Mouse (Mus musculus) heart, embryonic 16.5 days (tissue): Measurements from ENCODE around the gene Pnpo. TPM values are rescaled to one million over a fixed set of nuclear protein-coding genes. Genes with fewer than 3 reads are reported as not detected.

Experiments
- ATAC-seq: fragments of 200-750 bp; cut with Nextera tagmentation; replicated peaks from 2 replicates; pipeline ENCODE4 v1.8.0; 2017; ENCODE audit warnings: moderate number of reproducible peaks; ENCODE audit not compliant: insufficient read depth, low FRiP score; ENCODE audit errors: extremely low read depth
- H3K27ac ChIP-seq: fragments of 300-500 bp; sonication (generic); 2 replicates; pipeline ENCODE4 v1.5.1; 2014; ENCODE audit warnings: mild to moderate bottlenecking, low read length, control low read depth, moderate library complexity
- H3K27me3 ChIP-seq: fragments of 300-500 bp; sonication (generic); 2 replicates; pipeline ENCODE4 v1.6.1; 2014; ENCODE audit warnings: low read length, mixed read lengths; ENCODE audit not compliant: control insufficient read depth, insufficient read depth
- H3K36me3 ChIP-seq: fragments of 300-500 bp; sonication (generic); 2 replicates; pipeline ENCODE4 v1.6.1; 2014; ENCODE audit not compliant: control insufficient read depth, insufficient read depth
- H3K4me1 ChIP-seq: fragments of 300-500 bp; sonication (generic); 2 replicates; pipeline ENCODE4 v1.6.1; 2014; ENCODE audit warnings: low read length, mixed read lengths; ENCODE audit not compliant: control insufficient read depth, insufficient read depth
- H3K4me2 ChIP-seq: fragments of 300-500 bp; sonication (generic); 2 replicates; pipeline ENCODE4 v1.6.1; 2014; ENCODE audit warnings: low read depth, mild to moderate bottlenecking, control low read depth, low read length
- H3K4me3 ChIP-seq: fragments of 300-500 bp; sonication (generic); 2 replicates; pipeline ENCODE4 v1.5.1; 2014; ENCODE audit warnings: mild to moderate bottlenecking, control low read depth, low read length
- H3K9ac ChIP-seq: fragments of 300-500 bp; sonication (generic); 2 replicates; pipeline ENCODE4 v1.6.1; 2014; ENCODE audit warnings: low read length, control low read depth
- H3K9me3 ChIP-seq: fragments of 300-500 bp; sonication (generic); replicated peaks from 2 replicates; pipeline ENCODE4 v1.6.1; 2016; ENCODE audit warnings: low read length; ENCODE audit not compliant: control insufficient read depth
- WGBS: fragments of 180-500 bp; shearing (Covaris S2); extraction: QIAGEN DNeasy Blood & Tissue Kit; methylation state at CpG from one replicate; pipeline ENCODE4 v1.1.7; 2014; 5-methylcytosine and 5-hydroxymethylcytosine counted together
- polyA plus RNA-seq: library from polyadenylated mRNA; unstranded; fragments of >200 nt; fragmentation: Nextera tagmentation; extraction: Ambion mirVana; gene quantifications from 2 replicates; pipeline ENCODE4 v1.2.1, GENCODE M21; 2015

The Pnpo gene
- polyA plus RNA-seq, 1 experiment from 2014 or later, result 45.8 TPM

DNA sequence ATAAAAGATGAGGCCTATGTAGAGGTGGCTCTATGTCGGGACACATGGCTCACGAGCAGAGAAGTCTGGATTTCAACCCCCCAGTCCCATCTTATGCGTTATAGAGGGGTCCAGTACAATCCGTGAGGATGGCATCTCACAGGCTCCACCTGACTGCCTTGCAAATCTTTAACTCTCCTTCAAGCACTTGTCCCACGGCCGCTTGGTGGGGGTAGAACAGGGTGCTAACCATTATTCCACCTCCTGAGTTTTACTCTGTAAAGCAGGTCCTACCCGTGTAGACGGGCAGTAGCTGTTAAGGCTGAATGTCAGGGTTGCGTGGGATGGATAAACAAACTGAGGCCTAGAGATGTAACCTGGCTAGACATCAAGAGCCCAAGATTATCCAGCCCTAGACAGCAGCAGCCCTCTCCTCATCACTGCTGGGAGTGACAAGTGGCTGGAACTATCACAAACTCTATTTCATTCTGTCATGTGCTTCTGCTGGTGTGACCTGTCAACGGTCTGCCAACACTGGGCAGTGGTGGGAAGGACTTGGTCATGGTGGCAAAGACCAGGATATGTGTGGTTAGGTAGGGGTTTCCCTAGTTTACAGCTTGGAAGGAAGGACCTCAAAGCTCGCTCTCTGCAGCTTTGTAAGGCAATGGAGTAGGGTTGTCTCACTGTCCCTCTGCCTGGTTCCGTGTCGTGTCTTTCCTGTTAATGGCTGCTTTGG lies 10.1 kb downstream of the Pnpo start:
- 79% methylated on average over 13 of the region's 13 CpGs for WGBS
- no peak for ATAC-seq
- Histone ChIP-seq H3K27ac (no peak overlapping the region), H3K4me3 (no peak overlapping the region), H3K4me1 (peaks cover 6% of the 10 kb centered on the region), H3K9me3 (no peaks in the 10 kb centered on the region), H3K4me2 (no peak overlapping the region), H3K9ac (no peak overlapping the region), H3K36me3 (no peaks in the 10 kb centered on the region), H3K27me3 (peaks cover 2% of the 10 kb centered on the region)

DNA sequence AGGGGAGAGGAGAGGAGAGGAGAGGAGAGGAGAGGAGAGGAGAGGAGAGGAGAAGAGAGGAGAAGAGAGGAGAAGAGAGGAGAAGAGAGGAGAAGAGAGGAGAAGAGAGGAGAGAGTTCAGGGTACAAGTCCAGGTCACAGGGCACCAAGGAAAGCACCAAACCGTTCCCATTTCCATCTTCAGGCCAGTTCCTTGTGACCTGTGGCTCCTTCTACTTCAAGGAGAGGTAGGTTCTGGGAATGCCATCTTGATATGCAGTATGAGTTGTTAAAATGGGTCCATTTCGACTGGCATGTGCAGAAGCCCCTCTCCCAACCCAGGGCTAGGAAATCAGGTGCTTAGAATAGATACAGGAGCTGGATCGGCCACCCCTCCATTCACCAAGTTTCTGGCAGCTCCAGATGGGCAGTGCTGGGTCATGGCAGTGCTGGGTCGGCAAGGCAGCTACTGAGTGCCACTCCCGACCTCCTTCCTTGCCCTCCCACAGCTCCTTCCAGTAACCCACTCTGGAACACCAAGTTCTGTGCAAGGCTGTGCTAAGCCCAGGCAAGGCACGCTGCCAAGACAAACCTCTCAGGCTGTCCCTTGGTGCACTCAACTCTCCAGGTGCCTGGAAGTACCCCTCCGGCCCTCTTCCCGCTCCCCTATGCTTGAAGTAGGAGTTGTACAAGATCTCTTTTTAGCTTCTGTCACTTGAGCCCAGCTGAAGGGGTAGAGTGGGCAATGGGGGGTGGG lies 12.3 kb downstream of the Pnpo start:
- H3K27ac ChIP-seq, result no peak overlapping the region
- H3K9me3 ChIP-seq, result no peaks in the 10 kb centered on the region
- H3K9ac ChIP-seq, result no peak overlapping the region
- H3K27me3 ChIP-seq, result peaks cover 11% of the 10 kb centered on the region
- H3K4me2 ChIP-seq, result no peak overlapping the region
- H3K36me3 ChIP-seq, result no peaks in the 10 kb centered on the region
- ATAC-seq, result no peak
- H3K4me3 ChIP-seq, result no peak overlapping the region
- peaks cover 6% of the 10 kb centered on the region for H3K4me1 ChIP-seq
- WGBS, result 37% methylated on average over 8 of the region's 8 CpGs

DNA sequence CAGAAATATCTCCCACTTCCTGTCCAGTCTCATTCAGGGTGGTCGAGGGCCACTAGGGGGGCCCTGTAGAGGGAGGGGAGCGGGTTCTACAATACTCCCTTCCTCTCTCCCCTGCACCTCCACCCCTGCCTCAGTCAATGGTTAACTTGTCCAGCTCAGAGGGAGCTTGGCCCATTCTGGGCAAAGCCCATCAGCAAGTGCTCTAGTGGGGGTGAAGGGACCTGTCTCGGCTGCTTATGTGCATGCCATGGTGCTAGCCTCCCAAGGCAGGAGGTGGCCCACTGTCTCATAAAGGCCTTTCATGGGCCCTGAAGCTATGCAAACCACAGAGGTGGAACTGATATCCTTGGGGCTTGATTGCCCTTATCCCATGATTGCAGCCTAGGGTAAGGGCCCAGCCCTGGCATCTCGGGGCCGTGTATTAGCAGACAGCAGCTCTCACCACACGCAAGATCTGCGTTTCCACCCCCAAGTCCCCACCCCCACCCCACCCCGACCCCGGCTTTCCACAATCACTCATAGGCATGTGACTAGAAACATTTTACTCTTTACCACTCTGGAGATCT lies 13.9 kb downstream of the Pnpo start:
- H3K27me3 ChIP-seq, result peaks cover 11% of the 10 kb centered on the region
- no peaks in the 10 kb centered on the region for H3K9me3 ChIP-seq
- H3K4me3 ChIP-seq, result no peak overlapping the region
- ATAC-seq, result no peak
- no peaks in the 10 kb centered on the region for H3K36me3 ChIP-seq
- H3K4me2 ChIP-seq, result no peak overlapping the region
- no peak overlapping the region for H3K27ac ChIP-seq
- peaks cover 4% of the 10 kb centered on the region; the same call in 1 of the 2 replicates for H3K4me1 ChIP-seq
- H3K9ac ChIP-seq, result no peak overlapping the region
- WGBS, result 61% methylated on average over 9 of the region's 9 CpGs

DNA sequence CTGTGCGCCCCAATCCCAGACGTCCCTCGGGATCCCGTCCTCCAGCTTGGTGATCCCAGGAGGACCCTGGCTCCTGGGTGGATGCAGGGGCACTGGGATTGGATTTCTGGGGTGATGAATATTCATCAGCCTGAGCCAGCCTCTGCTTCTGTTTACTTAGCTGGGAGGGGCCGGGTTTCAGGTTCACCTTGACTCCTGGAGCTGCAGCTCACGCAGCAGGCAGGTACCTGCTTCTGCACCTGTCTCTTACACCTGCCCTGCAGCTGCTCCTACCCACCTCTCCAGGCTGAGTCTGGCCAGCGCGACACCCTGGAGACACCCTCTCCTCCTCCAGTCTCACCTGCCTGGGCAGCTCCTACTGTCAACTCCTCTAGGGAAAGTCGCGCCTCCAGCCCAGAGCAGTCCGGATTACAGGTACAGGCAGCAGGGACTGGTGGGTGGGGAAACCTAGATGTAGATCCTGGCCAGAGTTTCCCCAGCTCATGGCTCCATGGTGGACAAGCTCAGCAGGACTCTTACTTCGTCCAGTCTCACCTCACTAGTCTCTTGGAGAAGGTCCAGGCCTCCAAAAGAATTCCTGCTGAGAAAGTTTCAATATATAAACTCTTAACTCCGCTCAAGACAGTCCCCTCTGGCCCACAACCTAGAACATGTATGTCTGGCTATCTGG lies 14.6 kb downstream of the Pnpo start:
- H3K27ac ChIP-seq, result no peak overlapping the region

DNA sequence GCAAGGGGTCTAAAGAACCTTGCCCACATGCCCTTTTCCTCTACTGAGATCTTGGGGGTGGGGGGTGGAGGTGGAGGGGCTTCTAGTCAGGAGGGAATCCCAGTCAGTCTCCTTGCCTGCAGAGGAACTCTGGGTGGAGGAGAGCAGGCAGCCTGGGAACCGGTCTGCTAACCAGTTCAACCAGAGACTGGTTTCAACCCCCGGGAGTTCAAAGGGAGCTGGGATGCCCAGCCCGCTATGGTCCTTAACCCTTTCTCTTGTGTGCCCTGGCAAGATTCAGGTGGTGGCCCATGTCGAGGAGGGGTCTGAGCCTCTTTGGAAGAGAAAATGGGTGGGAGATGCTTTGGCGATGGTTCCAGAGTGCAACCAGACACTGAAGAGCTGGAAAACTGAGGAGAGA lies 15.1 kb downstream of the Pnpo start:
- Histone ChIP-seq H3K9me3 (no peaks in the 10 kb centered on the region), H3K4me2 (no peak overlapping the region), H3K9ac (no peak overlapping the region), H3K4me1 (0 out of 2 replicates have a peak, but pooled peaks cover 2% of the 10 kb centered on the region), H3K27ac (no peak overlapping the region), H3K4me3 (no peak overlapping the region), H3K27me3 (peaks cover 11% of the 10 kb centered on the region), H3K36me3 (no peaks in the 10 kb centered on the region)
- 11% methylated on average over 5 of the region's 5 CpGs for whole genome bisulfite sequencing
- no peak for ATAC-seq

More for the DNA sequence above, 14.6 kb downstream of the Pnpo start:
- 0 out of 2 replicates have a peak, but pooled peaks cover 2% of the 10 kb centered on the region for H3K4me1 ChIP-seq
- H3K36me3 ChIP-seq, result no peaks in the 10 kb centered on the region
- H3K27me3 ChIP-seq, result peaks cover 11% of the 10 kb centered on the region
- H3K9me3 ChIP-seq, result no peaks in the 10 kb centered on the region
- no peak for ATAC-seq
- H3K9ac ChIP-seq, result no peak overlapping the region
- no peak overlapping the region for H3K4me3 ChIP-seq
- 20% methylated on average over 13 of the region's 13 CpGs for WGBS
- H3K4me2 ChIP-seq, result no peak overlapping the region

DNA sequence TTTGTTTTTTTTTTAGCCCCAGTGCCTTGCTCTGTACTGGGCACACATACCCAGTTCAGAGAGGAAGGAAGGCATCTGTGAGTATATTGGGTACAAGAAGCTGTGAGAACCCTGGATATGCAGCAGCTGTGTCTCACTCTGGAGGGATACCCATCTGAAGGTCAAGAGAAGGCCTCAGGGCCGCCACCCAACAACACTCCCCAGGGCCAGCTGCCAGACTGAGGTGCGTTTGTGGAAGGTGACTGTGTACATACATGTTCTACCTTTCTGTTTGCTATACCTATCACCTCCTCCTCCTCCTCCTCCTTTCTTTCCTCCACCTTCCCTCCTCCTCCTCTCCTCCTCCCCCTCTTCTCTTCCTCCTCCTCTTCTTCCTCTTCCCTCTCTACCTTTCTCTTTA lies 15.7 kb downstream of the Pnpo start, which contains the start of gene Prr15l:
Prr15l (plus strand) TSS at position 17 of the 400 bp plus-strand sequence.
- H3K4me2 ChIP-seq, result no peak within 1 kb of the TSS
- ATAC-seq, result no peak
- no peaks in the 10 kb centered on the region for H3K9me3 ChIP-seq
- H3K9ac ChIP-seq, result no peak within 1 kb of the TSS
- H3K4me3 ChIP-seq, result no peak within 1 kb of the TSS
- no peak within 1 kb of the TSS for H3K27ac ChIP-seq
- WGBS, result 57% methylated on average over 2 of the region's 2 CpGs
- no peaks in the 10 kb centered on the region for H3K4me1 ChIP-seq
- H3K36me3 ChIP-seq, result no peaks in the 10 kb centered on the region
- H3K27me3 ChIP-seq, result peaks cover 13% of the 10 kb centered on the region

DNA sequence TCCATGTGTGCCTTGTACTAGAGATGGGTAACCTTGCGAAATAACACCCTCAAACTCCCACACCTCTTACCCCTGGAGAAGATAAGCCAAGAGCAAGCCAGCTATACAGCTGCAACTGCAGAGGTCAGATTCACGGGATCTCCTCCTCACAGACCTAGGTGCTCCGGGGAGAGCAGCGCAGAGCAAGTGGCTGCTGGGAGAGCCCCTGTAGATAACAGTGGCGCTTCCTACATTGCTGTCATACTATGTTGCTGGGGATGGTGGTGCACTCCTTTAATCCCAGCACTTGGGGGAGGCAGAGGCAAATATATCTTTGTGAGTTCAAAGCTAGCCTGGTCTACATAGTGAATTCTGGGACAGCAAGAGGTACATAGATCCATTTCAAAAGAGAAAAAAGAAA lies 17.2 kb downstream of the Pnpo start:
- 55% methylated on average over 5 of the region's 5 CpGs for WGBS
- Histone ChIP-seq H3K4me1 (no peaks in the 10 kb centered on the region), H3K27me3 (peaks cover 13% of the 10 kb centered on the region), H3K9ac (no peak overlapping the region), H3K27ac (no peak overlapping the region), H3K4me2 (no peak overlapping the region), H3K9me3 (no peaks in the 10 kb centered on the region), H3K4me3 (no peak overlapping the region), H3K36me3 (no peaks in the 10 kb centered on the region)
- ATAC-seq, result no peak

DNA sequence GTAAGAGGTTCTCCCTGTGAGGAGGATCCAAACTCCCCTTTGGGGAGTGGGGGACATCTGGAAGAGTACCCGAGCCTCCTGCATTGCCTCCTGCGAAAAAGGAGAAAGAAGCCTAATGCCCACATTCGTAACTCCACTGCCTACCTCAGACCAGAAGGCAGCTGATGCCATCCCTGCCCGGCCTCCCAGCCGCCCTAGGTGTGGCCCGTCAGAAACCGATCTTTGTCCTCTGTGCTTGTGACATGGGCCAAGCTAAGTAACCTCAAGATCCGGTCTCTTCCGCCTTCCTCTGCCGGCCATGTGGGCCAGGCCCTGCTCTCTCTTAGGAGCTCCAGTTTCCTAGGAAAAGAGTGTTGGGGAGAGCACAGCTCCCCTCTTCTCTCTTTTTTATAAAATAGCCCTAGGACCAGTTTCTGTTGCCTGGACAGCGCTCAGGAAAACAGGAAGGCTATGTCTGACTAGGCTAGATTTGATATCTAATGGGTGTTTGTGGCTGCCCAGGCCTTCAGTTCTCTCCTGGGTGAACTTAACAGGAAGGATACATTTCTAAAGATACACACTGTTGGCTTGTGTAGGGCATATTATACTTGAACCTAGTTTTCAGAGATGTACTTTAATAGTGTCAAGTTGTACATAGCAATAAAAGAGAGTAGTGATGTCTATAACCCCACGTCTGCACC lies 18.2 kb downstream of the Pnpo start:
- no peak for ATAC-seq
- Histone ChIP-seq H3K9me3 (no peaks in the 10 kb centered on the region), H3K27me3 (peaks cover 13% of the 10 kb centered on the region), H3K4me2 (no peak overlapping the region), H3K9ac (no peak overlapping the region), H3K27ac (no peak overlapping the region), H3K4me3 (no peak overlapping the region), H3K4me1 (no peaks in the 10 kb centered on the region), H3K36me3 (no peaks in the 10 kb centered on the region)
- WGBS, result 81% methylated on average over 12 of the region's 12 CpGs
